Mouse (Mus musculus) adrenal gland, postnatal 25 days (tissue): ENCODE measurements around the gene Hk1. TPM values are rescaled to one million over a fixed set of nuclear protein-coding genes. Genes with fewer than 3 reads are reported as not detected.

Experiments used
- DNase-seq: peaks from one replicate; pipeline ENCODE4 v3.0.0; 2021; ENCODE audit warnings: mixed read lengths
- total RNA-seq: library from RNA; stranded (reverse); gene quantifications from 2 replicates; pipeline ENCODE4 v1.2.3, GENCODE M21; 2021

The Hk1 gene
- total RNA-seq, 1 experiment from 2014 or later, result 27.9 TPM

- no peak for DNase-seq
These were observed 158.8 kb downstream of the Hk1 start for GRCm38 (mm10) chr10:62220732-62221514.

Other genes with a start within 250 kb of the Hk1 start
- gene Neurog3, start 246.8 kb downstream of the Hk1 start, total RNA-seq, result not detected in 2 replicates
- gene Fam241b, start 236.0 kb downstream of the Hk1 start, total RNA-seq, result 3.3 and 6.3 TPM in 2 replicates
- 22.1 and 31.0 TPM in 2 replicates for gene Tspan15, start 148.7 kb downstream of the Hk1 start, total RNA-seq
- 36.1 and 52.0 TPM in 2 replicates for gene Tacr2, start 127.5 kb downstream of the Hk1 start, total RNA-seq
- gene Hkdc1, start 42.6 kb upstream of the Hk1 start, total RNA-seq, result not detected in 2 replicates
- 0.46 TPM in 1 of 2 replicates, not detected in the other for gene 4930507D05Rik, start 69.6 kb upstream of the Hk1 start, total RNA-seq
- 37.7 and 37.9 TPM in 2 replicates for gene Supv3l1, start 69.8 kb upstream of the Hk1 start, total RNA-seq
- gene Vps26a, start 106.9 kb upstream of the Hk1 start, total RNA-seq, result 55.0 and 55.2 TPM in 2 replicates
- 30.1 and 36.4 TPM in 2 replicates for gene Srgn, start 147.5 kb upstream of the Hk1 start, total RNA-seq
- gene Kif1bp, start 198.5 kb upstream of the Hk1 start, total RNA-seq, result 53.7 and 60.9 TPM in 2 replicates
- gene Ddx21, start 222.4 kb upstream of the Hk1 start, total RNA-seq, result 56.8 and 80.6 TPM in 2 replicates